Mouse (Mus musculus) ES-E14 (cell line): ENCODE data around the gene Cd47. TPM values are rescaled to one million over a fixed set of nuclear protein-coding genes. Genes with fewer than 3 reads are reported as not detected.
"Not testable (repeated sequence)": the region's sequence is repeated elsewhere in the genome, so short reads cannot be mapped to it uniquely, and the experiment has no call there.

Experiments used
- DNase-seq: peaks from one replicate; pipeline ENCODE4 v3.0.0-alpha.2; 2013; ENCODE audit warnings: low read depth, low spot score
- H3K27ac ChIP-seq: 2 replicates; pipeline ENCODE4 v1.5.1; 2012; ENCODE audit warnings: low read depth, mild to moderate bottlenecking, low read length, moderate library complexity, mixed read lengths; ENCODE audit not compliant: poor library complexity, insufficient read depth, severe bottlenecking
- H3K36me3 ChIP-seq: 2 replicates; pipeline ENCODE4 v1.6.1; 2012; ENCODE audit warnings: mild to moderate bottlenecking, low read length, moderate library complexity, mixed read lengths; ENCODE audit not compliant: control insufficient read depth, poor library complexity, insufficient read depth, severe bottlenecking
- H3K4me1 ChIP-seq, 2 experiments: fragments of 150-350 bp in 1 of 2; sonication (generic) in 1 of 2; 2 replicates each; pipeline ENCODE4 v1.6.1; 2012; ENCODE audit warnings: low read length in 2 of 2, mild to moderate bottlenecking in 1 of 2, mixed read lengths in 1 of 2; ENCODE audit not compliant: control insufficient read depth in 2 of 2, insufficient read depth in 2 of 2, poor library complexity in 1 of 2
- H3K4me3 ChIP-seq, 2 experiments: fragments of 150-350 bp in 1 of 2; sonication (generic) in 1 of 2; 2 replicates each; pipeline ENCODE4 v1.5.1; 2012; ENCODE audit warnings: low read length in 2 of 2, low read depth in 1 of 2, mild to moderate bottlenecking in 1 of 2, mixed read lengths in 1 of 2; ENCODE audit not compliant: insufficient read depth in 1 of 2, poor library complexity in 1 of 2, severe bottlenecking in 1 of 2
- H3K9ac ChIP-seq: 2 replicates; pipeline ENCODE4 v1.6.1; 2012; ENCODE audit warnings: low read depth, mild to moderate bottlenecking, low read length, mixed read lengths; ENCODE audit not compliant: poor library complexity, insufficient read depth, severe bottlenecking
- H3K9me3 ChIP-seq: fragments of 150-350 bp; sonication (generic); 2 replicates; pipeline ENCODE4 v1.6.1; 2012; ENCODE audit warnings: low read depth, mild to moderate bottlenecking, low read length; ENCODE audit not compliant: control insufficient read depth, insufficient read depth
- CHD2 ChIP-seq: IDR thresholded peaks from 2 replicates; pipeline ENCODE4 v1.6.1; 2014; ENCODE audit warnings: mild to moderate bottlenecking, low read depth, low read length, inconsistent platforms
- HCFC1 ChIP-seq: IDR thresholded peaks from 2 replicates; pipeline ENCODE4 v1.6.1; 2012; ENCODE audit warnings: low read length, inconsistent platforms, borderline replicate concordance; ENCODE audit not compliant: insufficient read depth
- MAFK ChIP-seq: IDR thresholded peaks from 2 replicates; pipeline ENCODE4 v1.6.1; 2014; ENCODE audit warnings: mild to moderate bottlenecking, low read depth, low read length, inconsistent platforms; ENCODE audit not compliant: insufficient read depth
- ZC3H11A ChIP-seq: IDR thresholded peaks from 2 replicates; pipeline ENCODE4 v1.6.1; 2012; ENCODE audit warnings: low read depth, mild to moderate bottlenecking, inconsistent platforms, low read length, borderline replicate concordance
- ZNF384 ChIP-seq: IDR thresholded peaks from 2 replicates; pipeline ENCODE4 v1.6.1; 2012; ENCODE audit warnings: low read depth, low read length, inconsistent platforms
- in situ Hi-C, 2 experiments: fragments of 600-800 bp; cut with MboI; formaldehyde crosslinking; loops; one replicate each; pipeline ENCODE4 v1.15.1; 2025; ENCODE audit warnings: low sequenced_read_pairs in 2 of 2, inconsistent platforms in 1 of 2; ENCODE audit not compliant: unreplicated experiment in 2 of 2
- total RNA-seq: library from RNA; depleted of rRNA; stranded (reverse); fragments of 300-350 nt; gene quantifications from 2 replicates; pipeline ENCODE4 v1.2.3, GENCODE M21; 2012

Cd47 gene
- total RNA-seq, 1 experiment, result 16.0 TPM

DNA sequence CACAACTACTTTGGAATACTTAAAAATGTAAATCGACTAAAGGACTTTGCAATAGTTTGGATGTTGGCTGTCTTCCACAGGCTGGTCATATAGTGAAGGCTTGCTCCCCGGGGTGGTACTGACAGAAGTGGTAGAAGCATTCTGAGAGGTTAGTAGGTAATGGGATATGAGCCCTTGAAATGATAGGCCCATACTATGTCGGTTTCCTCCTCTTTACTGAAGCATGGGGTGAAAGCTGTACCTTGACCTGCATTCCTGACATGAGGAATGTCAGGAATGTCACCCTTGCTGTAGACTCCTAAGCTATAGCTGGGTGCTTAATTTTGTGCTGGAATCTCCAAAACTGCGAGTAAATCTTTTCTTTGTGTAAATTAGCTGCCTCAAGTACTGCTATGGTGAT, 14.1 kb downstream of the Cd47 start:
- TF ChIP-seq HCFC1 (no peak), ZC3H11A (no peak), MAFK (no peak), ZNF384 (no peak), CHD2 (no peak)
- in situ Hi-C loops, result no loop called here
- H3K36me3 ChIP-seq, result no peaks in the 10 kb centered on the region
- no peak overlapping the region for H3K9ac ChIP-seq
- H3K4me1 ChIP-seq, result no peaks in the 10 kb centered on the region
- no peak for DNase-seq
- H3K27ac ChIP-seq, result no peak overlapping the region
- H3K4me3 ChIP-seq, result no peak overlapping the region
- no peaks in the 10 kb centered on the region for H3K9me3 ChIP-seq

- Histone ChIP-seq H3K27ac (no peak overlapping the region), H3K9me3 (no peaks in the 10 kb centered on the region), H3K36me3 (no peaks in the 10 kb centered on the region), H3K4me3 (no peak overlapping the region), H3K9ac (no peak overlapping the region), H3K4me1 (no peaks in the 10 kb centered on the region)
- TF ChIP-seq ZC3H11A (no peak), CHD2 (no peak), ZNF384 (no peak), MAFK (no peak), HCFC1 (no peak)
- no peak for DNase-seq
- in situ Hi-C loops, result no loop called here
These were observed 16.6 kb downstream of the Cd47 start for GRCm38 (mm10) chr16:49816889-49817288.

GRCm38 (mm10) chr16:49818146-49818545, 17.8 kb downstream of the Cd47 start:
- in situ Hi-C loops, result no loop called here
- Histone ChIP-seq H3K27ac (no peak overlapping the region), H3K4me3 (no peak overlapping the region), H3K36me3 (no peaks in the 10 kb centered on the region), H3K9ac (no peak overlapping the region), H3K4me1 (no peaks in the 10 kb centered on the region), H3K9me3 (no peaks in the 10 kb centered on the region)
- DNase-seq, result no peak
- TF ChIP-seq ZNF384 (no peak), MAFK (no peak), HCFC1 (no peak), ZC3H11A (no peak), CHD2 (no peak)

DNA sequence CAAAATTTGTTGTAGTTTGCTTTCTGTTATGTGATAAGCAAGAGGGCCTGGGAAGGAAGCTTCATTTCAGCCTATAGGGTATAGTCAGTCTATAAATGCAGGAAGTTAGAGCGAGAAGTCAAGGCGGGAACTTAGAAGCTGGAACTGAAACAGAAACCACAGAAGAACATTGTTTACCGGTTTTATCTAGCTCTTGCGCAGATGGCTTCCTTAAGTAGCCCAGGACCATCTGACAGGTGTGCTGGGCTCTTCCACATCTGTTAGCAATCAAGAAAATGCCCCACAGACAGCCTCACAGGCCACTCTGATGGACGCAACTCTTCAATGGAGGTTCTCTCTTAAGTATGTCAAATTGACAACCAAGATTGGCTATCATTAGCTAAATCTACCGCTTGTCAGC, 18.3 kb downstream of the Cd47 start:
- Histone ChIP-seq H3K4me1 (no peaks in the 10 kb centered on the region), H3K36me3 (no peaks in the 10 kb centered on the region), H3K9me3 (no peaks in the 10 kb centered on the region), H3K9ac (no peak overlapping the region), H3K4me3 (no peak overlapping the region), H3K27ac (no peak overlapping the region)
- TF ChIP-seq CHD2, result no peak
- in situ Hi-C loops, result no loop called here
- DNase-seq, result no peak

DNA sequence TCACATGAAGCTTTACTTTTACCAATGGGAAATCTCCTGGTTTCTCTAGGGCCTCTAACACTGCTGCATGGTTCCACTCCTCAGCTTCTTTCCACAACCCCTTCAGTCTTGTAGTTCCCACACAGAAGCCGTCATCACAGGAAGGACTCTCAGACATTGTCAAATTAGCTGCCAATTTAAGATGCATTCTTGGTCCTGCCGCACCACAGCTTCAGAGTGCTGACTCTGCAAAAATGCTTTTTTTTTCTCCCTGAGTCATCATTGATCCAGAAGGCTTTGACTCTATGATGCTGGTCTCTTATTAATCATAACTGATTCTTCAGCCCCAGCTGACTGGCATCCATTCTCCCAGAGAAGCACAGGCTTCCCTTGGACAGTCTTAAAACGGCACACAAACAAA, 19.2 kb downstream of the Cd47 start:
- Histone ChIP-seq H3K4me1 (no peaks in the 10 kb centered on the region), H3K9me3 (no peaks in the 10 kb centered on the region), H3K9ac (no peak overlapping the region), H3K4me3 (no peak overlapping the region), H3K36me3 (no peaks in the 10 kb centered on the region), H3K27ac (no peak overlapping the region)
- in situ Hi-C loops, result no loop called here
- DNase-seq, result no peak
- TF ChIP-seq HCFC1, result no peak
- no peak for TF ChIP-seq ZC3H11A
- no peak for TF ChIP-seq CHD2
- peak; percentile 86 for TF ChIP-seq MAFK
- TF ChIP-seq ZNF384, result no peak

- H3K9ac ChIP-seq, H3K9me3 ChIP-seq, DNase-seq, in situ Hi-C loops, H3K27ac ChIP-seq, H3K4me3 ChIP-seq, H3K36me3 ChIP-seq, H3K4me1 ChIP-seq: not testable (repeated sequence)
These were observed 30.6 kb downstream of the Cd47 start for GRCm38 (mm10) chr16:49830911-49831310.
